Mouse (Mus musculus): ENCODE results near the gene Alpk3.
A peak's percentile ranks its signal among the peaks of the same experiment; 100 is the strongest.
"Not testable (repeated sequence)": the region's sequence is repeated elsewhere in the genome, so short reads cannot be mapped to it uniquely, and the experiment has no call there.

The Alpk3 gene

GRCm38 (mm10) chr7:81132851-81133279 lies 75.5 kb downstream of the Alpk3 start:
- peak; percentile 68 for DNase-seq (ENCODE audit: low spot score)

DNA sequence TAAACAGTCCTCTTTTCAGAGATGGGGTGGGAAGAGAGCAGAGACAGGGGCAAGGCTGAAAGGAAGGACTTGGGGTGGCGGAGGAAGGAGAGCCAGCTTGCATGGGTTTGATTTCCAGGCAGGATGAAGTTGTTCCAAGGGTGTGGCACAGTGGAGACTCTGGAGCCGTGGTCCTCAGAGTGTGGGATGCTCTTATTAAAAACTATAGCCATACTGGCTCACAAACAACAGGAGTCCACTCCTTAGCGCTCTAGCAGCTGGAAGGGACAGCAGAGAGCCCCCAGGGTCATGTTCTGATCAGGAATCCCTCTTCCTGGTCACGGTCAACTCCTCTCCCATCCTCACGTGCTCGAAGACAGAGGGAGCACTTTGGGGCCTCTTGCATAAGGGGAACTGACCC lies 76.0 kb downstream of the Alpk3 start:
- DNase-seq (ENCODE audit: low spot score) = no peak

- no peak for DNase-seq (ENCODE audit: low spot score)
These were observed 76.5 kb downstream of the Alpk3 start for GRCm38 (mm10) chr7:81133941-81134340.

- peak; percentile 68 for DNase-seq (ENCODE audit: low spot score)
These were observed 77.2 kb downstream of the Alpk3 start for GRCm38 (mm10) chr7:81134614-81135067.

DNA sequence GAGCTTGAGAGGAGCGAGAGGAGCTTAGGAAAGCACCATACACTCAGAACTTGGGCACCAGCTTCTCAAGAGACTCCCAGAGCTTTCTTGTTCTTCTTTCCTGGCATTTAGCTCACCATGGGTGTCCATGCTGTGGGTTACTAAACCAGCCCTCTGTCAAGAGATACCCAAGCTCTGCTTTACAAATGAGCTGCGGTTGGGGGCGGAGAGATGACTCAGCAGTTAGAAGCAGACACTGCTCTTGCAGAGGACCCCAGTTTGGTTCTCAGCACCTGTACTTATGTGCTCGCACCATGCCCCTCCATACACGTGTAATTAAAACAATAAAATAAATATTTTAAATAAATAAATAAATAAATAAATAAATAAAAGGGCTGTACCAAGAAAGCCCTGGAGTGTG lies 79.9 kb downstream of the Alpk3 start:
- no peak for DNase-seq (ENCODE audit: low spot score)

DNA sequence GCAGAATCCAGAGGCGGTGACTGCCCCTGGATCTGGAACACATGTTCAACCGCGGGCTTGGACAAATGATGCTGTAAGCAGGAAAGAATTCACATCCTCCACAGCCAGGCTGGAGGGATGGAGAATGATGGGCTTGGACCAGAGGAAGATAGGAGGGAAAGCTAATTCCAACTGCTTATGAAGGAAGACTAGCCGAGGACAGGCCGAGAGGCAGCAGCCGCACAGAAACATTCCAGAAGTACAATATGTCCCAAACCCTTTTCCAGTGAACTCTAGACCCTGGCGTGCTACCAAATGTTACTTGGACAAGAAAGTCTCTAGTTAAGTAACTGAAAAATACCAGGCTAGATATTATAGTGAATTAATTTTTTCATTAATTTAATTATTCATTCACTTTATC lies 81.7 kb downstream of the Alpk3 start:
- DNase-seq (ENCODE audit: low spot score) = no peak

DNA sequence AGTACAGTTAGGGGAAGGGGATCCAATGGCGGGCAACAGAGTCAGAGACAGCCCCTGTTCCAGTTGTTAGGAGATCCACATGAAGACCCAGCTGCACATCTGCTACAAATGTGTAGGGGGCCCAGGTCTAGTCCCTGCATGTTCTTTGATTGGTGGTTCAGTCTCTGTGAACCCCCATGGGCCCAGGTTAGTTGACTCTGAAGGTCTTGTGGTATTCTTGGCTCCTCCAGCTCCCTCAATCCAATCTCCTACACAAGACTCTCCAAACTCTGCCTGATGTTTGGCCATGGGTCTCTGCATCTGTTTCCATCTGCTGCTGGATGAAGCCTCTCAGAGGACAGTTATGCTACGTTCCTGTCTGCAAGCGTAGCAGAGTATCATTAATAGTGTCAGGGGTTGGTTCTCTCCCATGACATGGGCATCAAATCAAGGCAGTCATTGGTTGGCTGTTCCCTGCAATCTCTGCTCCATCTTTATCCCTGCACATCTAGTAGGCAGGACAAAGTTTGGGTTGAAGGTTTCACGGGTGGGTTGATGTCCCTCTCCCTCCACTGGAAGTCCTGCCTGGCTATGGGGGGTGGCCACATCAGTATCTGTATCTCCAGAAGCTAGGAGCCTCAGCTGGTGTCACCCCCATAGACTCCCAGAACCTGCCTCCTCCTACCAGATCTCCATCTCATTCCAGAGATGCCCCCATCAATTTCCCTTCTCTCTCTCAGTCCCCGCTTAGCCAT lies 82.4 kb downstream of the Alpk3 start:
- DNase-seq (ENCODE audit: low spot score) = no peak

DNA sequence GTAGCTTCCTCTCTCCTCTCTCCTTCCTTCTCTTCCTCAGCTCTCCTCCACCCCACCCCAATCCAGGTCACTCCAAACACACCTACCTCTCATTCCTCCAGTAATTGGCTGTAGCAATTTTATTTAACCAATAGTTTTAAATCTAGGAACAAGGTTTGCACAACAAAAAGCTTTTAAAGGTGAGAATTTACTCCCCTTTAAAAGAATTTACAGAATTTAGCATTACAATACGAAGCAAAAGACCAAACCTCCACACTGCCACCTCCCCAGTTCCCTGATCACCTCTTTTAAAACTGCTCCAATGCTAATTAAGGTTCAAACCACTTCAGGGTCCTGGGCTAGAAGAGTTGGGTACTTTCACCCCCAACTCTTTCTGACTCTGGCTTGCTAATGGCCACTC lies 84.1 kb downstream of the Alpk3 start:
- DNase-seq (ENCODE audit: low spot score) = no peak

DNA sequence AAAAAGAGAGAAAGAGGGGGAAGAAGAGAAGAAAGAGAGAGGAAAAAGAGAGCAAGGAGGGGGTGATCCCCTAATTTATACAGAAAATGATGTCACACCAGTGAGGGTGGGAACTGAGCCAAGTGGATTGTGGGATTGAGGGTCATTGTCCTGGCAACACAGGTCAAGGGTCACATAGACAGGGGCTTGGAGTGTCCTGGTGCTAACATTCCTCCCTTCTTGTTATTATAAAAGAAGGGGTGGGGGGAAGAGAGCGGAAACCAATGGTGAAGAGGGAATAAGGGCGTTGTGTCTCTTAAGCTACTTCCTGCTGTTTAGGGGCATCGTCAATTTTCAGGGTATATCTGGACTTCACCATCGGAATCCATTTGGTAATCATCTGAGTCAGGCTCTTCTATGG lies 85.7 kb downstream of the Alpk3 start:
- DNase-seq (ENCODE audit: low spot score) = not testable (repeated sequence)

GRCm38 (mm10) chr7:81149759-81150158 lies 92.4 kb downstream of the Alpk3 start:
- no peak for DNase-seq (ENCODE audit: low spot score)

GRCm38 (mm10) chr7:81151216-81151615 lies 93.8 kb downstream of the Alpk3 start:
- DNase-seq (ENCODE audit: low spot score) = no peak

- no peak for DNase-seq (ENCODE audit: low spot score)
These were observed 94.9 kb downstream of the Alpk3 start for GRCm38 (mm10) chr7:81152306-81152705.

DNA sequence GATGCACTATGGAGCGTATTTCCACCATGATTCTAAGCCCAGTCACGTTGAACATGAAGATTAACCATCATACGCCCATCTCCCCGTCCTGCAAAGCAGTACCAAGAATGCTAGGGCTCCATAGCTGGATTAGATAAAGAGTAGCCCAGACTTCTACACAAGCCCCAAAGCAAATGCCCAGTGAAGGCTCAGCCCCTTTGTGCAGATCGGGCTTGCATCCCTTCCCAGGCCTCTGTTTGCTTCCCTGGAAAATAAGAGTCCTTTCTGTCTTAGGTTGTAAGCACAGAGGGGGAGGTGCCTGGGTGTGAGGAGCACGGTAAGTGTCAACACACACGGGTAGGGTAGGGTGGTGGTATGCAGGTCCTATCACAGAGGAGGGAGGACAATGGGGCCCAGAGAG lies 95.4 kb downstream of the Alpk3 start:
- DNase-seq (ENCODE audit: low spot score) = no peak

DNA sequence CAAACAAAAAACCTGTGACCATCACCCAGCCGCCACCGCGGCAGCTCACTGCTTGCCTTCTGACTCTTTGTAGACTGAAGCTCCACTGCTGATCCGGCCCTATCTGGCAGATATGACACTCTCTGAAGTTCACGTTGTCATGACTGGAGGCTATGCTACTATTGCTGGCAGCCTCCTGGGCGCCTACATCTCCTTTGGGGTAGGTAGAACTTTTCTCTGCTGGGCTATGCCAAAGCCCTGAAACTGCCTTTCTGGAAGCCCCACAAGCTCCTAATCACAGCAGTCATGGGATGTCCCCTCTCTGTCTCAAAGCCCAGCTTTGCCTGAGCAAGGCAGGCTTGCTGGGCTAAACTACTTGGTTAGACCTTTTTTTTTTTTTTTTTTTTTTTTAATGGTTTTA lies 95.9 kb downstream of the Alpk3 start:
- no peak for DNase-seq (ENCODE audit: low spot score)

DNA sequence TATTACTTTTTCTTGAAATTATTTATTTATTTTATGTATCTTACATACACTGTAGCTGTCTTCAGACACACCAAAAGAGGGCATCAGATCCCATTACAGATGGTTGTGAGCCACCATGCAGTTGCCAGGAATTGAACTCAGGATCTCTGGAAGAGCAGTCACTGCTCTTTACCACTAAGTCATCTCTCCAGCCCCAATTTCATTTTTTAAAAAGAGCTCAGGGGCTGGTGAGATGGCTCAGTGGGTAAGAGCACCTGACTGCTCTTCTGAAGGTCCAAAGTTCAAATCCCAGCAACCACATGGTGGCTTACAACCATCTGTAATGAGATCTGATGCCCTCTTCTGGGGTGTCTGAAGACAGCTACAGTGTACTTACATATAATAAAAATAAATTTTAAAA lies 96.8 kb downstream of the Alpk3 start:
- DNase-seq (ENCODE audit: low spot score) = not testable (repeated sequence)

GRCm38 (mm10) chr7:81154960-81155359 lies 97.6 kb downstream of the Alpk3 start:
- DNase-seq (ENCODE audit: low spot score) = no peak

All from ovary, adult 18-20 months (tissue).